Mouse (Mus musculus): Measurements from ENCODE around the gene Mpped2.

The Mpped2 gene

DNA sequence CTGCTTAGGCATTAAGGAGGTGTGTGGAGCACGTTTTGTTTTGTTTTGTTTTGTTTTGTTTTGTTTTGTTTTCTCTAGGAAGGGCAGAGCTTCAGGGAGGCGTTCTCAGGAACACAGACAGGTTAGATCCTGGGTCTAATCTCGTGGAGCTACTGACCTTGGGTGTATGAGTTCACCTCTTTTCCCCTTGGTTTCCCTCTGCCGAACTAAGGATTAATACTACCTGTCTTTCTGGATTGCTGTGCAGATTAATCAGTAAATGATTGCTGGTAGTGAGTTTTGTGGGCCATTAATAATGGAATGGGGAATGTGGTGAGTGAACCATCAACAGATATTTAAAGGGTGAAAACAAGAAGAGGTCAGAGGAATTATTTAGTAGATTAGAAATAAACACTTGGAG lies 53.8 kb downstream of the Mpped2 start:
- no peak for DNase-seq (ENCODE audit: low spot score)

- no peak for DNase-seq (ENCODE audit: low spot score)
Measured at GRCm38 (mm10) chr2:106747342-106747741, 54.3 kb downstream of the Mpped2 start.

DNA sequence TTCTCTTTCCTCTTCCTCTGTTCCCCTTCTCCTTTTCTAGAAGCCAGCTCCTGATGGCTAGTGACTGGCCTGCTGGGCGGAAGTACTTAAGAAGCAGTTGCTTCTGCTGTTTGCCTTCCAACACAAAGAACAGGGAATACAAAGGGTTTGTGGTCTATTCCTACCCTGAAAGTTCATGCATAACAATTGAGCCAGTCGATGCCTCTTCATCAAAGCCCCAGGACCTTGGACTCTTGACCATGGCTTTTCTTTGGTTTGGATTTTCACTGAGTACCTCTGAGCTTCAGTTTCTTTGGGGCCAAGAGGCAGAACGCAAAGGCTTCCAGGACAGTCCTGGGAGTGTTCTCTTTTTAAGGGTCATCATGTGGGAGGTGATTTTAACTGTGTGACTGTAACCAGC lies 57.8 kb downstream of the Mpped2 start:
- no peak for DNase-seq (ENCODE audit: low spot score)

DNA sequence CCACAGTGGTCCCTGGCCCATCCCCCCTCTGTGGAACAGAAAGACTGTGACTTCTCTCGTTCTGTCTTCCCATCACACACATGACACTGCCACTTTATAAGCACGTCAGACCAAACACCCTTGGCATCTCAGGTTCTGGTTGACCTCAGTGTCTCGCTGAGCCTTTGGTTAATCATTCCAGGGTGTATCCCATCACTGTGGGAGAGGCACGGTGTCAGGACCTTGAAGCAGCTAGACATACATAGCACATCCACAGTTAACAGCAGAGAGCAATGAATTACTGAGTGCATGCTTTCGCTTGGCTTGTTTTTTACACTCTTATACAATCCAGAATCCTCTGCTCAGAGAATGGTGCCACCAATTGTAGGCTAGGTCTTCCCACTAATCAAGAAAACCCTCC lies 60.6 kb downstream of the Mpped2 start:
- DNase-seq (ENCODE audit: low spot score) = no peak

- DNase-seq (ENCODE audit: low spot score) = no peak
Measured at GRCm38 (mm10) chr2:106754696-106755095, 61.6 kb downstream of the Mpped2 start.

GRCm38 (mm10) chr2:106756354-106757103 lies 63.5 kb downstream of the Mpped2 start:
- DNase-seq (ENCODE audit: low spot score) = no peak

- DNase-seq (ENCODE audit: low spot score) = no peak
Measured at GRCm38 (mm10) chr2:106762920-106763319, 69.9 kb downstream of the Mpped2 start.

GRCm38 (mm10) chr2:106769236-106769635 lies 76.2 kb downstream of the Mpped2 start:
- DNase-seq (ENCODE audit: low spot score) = no peak

DNA sequence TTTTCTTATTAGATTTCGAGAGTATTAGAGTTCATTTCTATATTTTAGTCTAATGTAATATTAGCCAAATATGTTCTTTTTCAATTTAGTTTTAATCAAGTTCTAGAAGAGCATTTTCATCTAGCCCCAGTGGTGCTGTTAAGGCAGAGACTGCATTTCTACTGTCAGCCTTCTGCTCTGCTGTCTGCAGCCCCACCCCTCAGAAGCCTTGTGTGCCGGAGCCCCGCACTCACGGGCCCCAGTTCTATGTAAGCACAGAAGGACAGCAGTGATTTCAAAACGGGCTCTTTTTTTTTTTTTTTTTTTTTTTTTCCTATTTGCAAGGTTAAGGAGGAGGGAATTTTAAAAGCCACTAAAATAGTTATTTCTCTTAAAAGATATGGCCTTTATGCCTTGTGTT lies 79.6 kb downstream of the Mpped2 start:
- DNase-seq (ENCODE audit: low spot score) = no peak

DNA sequence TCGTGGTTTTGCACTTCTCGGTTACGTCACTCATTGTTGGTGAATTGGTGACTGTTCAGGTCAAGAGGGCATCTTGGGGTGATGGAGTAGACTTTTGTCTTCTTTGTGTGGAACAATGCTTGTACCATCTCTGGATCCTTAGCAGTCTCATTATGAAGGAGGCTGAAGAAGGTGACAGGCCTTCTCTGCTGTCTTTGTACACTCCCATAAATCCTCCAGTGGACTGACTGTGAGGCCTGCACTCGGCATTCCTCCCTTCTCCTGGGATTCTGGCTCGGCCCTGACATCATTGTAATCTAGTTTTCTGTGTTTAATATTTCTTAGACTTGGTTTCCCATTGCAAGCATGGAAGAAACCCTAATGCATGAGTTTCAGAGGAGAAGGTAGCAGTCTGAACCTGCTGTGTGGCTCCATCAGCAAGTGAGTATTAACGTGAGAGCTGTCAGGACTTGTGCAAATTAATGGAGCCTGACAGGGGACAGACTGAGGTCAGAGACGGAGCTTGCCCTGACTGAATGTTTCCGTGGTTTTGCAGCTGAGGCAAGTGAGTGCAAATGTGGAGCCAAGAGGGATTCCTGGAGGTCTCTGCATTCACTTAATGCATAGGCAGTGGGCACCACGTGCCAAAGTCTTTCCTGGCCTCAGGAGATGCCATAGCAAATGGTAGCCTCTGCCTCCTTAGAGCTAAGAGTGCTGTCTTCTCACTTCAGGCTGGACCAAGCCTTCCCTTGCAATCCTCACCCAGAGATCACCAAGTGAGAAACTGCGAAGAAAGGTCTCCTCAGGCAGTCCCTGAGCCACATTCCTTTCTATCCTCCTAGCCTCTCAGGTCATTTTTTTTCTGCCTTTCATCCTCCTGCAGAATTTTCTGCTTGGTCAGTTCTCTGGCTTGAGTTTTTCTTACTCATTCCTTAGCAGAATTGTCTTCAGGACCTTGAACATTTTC lies 81.5 kb downstream of the Mpped2 start:
- DNase-seq (ENCODE audit: low spot score) = no peak

- no peak for DNase-seq (ENCODE audit: low spot score)
Measured at GRCm38 (mm10) chr2:106775994-106776393, 82.9 kb downstream of the Mpped2 start.

DNA sequence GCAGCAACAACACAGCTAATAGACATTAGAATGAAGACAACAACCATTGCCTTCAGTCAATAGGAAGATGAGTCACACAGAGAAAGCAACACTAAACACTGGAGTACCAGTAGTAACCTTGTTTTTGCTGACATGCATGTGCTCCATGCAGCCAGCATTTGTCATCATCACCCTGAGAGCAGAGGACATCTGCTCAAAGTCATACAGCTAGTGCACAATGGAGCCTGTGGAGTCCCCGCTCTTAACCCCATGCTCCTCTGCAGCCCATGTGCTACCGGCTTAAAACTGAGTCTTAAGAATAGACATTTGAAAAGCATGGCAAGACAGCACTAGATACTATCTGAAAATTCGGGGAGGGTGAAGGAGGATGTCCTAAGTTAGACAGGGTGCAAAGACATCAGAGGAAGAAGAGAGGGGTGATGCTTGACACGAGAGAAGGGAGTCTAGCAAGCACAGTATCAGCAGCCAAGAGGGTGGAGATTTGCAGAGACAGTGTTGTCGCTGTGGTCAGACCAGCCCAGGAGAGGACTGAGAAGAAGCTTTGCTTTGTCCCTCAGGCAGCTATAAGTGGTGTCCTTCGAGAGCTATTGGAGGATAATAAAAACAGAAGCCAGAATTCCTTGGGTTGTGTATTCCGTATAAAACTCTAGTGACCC lies 85.9 kb downstream of the Mpped2 start:
- DNase-seq (ENCODE audit: low spot score) = no peak

DNA sequence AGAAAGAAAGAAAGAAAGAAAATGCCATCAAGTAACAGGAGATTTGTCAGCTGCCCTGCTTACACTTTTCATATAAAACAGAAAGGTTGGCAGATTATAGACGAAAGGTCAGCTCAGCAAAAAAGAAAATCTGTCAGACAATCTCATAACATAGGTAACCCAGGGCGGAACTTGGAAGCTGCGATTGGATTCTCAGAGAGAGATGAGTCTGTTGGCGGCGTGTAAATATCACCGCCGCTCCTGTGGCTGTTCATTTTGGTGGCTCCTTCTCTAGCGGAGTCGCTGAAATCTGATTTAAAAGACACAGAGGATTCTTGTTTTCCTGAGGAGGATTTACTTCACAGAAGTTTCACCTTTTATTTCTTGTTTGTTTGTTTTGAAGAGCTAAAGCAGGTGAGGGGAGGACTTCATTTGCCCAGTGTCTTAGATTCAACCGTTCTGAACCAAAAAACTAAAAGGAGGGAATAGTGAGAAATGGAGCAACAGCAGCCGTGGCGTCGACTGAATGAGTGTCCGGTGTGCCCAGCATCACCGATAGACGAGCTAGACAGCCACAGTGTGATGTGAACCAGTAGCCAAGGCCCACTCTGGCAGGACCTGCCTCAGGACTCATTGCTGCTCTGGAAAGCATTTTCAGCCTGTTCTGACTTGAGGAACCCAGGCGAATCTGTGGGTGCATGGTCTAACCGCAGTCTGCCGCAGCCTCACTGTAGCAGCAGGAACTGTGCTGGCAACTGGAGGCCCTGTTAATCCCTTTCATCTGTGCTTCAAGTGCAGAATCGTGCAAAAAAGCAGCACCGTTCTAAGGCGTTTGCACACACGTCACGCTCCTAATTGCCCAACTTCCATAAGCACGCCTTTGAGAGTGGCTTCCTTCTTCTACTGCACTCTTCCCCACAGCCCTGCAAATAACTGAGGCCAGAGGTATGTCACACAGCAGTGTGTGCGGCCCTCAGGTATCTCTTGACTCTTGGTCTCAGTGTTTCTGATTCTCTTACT lies 88.4 kb downstream of the Mpped2 start:
- no peak for DNase-seq (ENCODE audit: low spot score)

- no peak for DNase-seq (ENCODE audit: low spot score)
Measured at GRCm38 (mm10) chr2:106783311-106783710, 90.2 kb downstream of the Mpped2 start.

- no peak for DNase-seq (ENCODE audit: low spot score)
Measured at GRCm38 (mm10) chr2:106788055-106788454, 95.0 kb downstream of the Mpped2 start.

- no peak for DNase-seq (ENCODE audit: low spot score)
Measured at GRCm38 (mm10) chr2:106788573-106788972, 95.5 kb downstream of the Mpped2 start.

GRCm38 (mm10) chr2:106789694-106790328 lies 96.7 kb downstream of the Mpped2 start:
- DNase-seq (ENCODE audit: low spot score) = no peak

DNA sequence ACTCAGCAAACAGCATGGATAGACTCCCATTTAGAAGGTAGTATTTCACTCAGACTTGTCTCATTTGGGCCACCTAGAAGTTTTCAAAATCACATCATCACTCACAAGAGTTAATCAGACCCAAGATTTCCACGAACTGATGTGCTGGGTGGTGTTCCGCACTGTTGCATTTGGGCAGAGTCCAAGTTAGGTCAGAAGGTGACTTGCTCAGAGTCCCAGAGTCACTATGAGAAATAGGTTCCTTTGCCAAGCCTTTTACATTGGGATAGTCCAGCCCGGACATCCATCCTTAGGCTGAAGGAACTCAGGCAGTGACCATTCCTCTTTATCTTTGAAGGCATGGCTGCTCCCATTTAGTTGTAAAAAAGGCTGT lies 97.2 kb downstream of the Mpped2 start:
- DNase-seq (ENCODE audit: low spot score) = no peak

- DNase-seq (ENCODE audit: low spot score) = no peak
Measured at GRCm38 (mm10) chr2:106796246-106796645, 103.2 kb downstream of the Mpped2 start.

GRCm38 (mm10) chr2:106797855-106798254 lies 104.8 kb downstream of the Mpped2 start:
- DNase-seq (ENCODE audit: low spot score) = no peak

GRCm38 (mm10) chr2:106798824-106799223 lies 105.8 kb downstream of the Mpped2 start:
- no peak for DNase-seq (ENCODE audit: low spot score)

Data from c-Kit-positive CD71-positive TER-119-positive erythroid progenitor cells, embryonic 14.5 days (primary cell).